Mouse (Mus musculus): ENCODE results near the gene Tfap2b.

- TF ChIP-seq POLR2A (IDR thresholded peaks at IDR 0.05; ENCODE audit: low read depth, low read length) (no peak), UBTF (IDR thresholded peaks at IDR 0.05; ENCODE audit: low read depth, low read length) (no peak), MAX (IDR thresholded peaks at IDR 0.05; ENCODE audit: low read length) (no peak), CTCF (conservative IDR thresholded peaks at IDR 0.05 in 1 of 2, IDR thresholded peaks at IDR 0.05 in 1 of 2; ENCODE audit: low read depth in 2 of 2, low read length in 2 of 2) (no peak), EP300 (IDR thresholded peaks at IDR 0.05; ENCODE audit: low read length) (no peak), CHD1 (IDR thresholded peaks at IDR 0.05; ENCODE audit: low read depth, low read length) (no peak), MAFK (IDR thresholded peaks at IDR 0.05; ENCODE audit: insufficient replicate concordance, low read length) (no peak), NRF1 (IDR thresholded peaks at IDR 0.05; ENCODE audit: low read depth, low read length) (no peak), TBP (conservative IDR thresholded peaks at IDR 0.05; ENCODE audit: low read depth, low read length) (no peak), TCF12 (IDR thresholded peaks at IDR 0.05; ENCODE audit: low read depth, low read length) (no peak), HCFC1 (IDR thresholded peaks at IDR 0.05; ENCODE audit: low read depth, low read length) (no peak)
Observed at GRCm38 (mm10) chr1:19226699-19227098, 18.0 kb downstream of the Tfap2b start.

Data from CH12.LX (cell line).